Mouse (Mus musculus): ENCODE data around the gene Bcas1.

The Bcas1 gene

GRCm38 (mm10) chr2:170310988-170311359, 116.7 kb downstream of the Bcas1 start:
- no peak for TF ChIP-seq GATA4 (IDR thresholded peaks at IDR 0.05; ENCODE audit: insufficient replicate concordance, low read length)

DNA sequence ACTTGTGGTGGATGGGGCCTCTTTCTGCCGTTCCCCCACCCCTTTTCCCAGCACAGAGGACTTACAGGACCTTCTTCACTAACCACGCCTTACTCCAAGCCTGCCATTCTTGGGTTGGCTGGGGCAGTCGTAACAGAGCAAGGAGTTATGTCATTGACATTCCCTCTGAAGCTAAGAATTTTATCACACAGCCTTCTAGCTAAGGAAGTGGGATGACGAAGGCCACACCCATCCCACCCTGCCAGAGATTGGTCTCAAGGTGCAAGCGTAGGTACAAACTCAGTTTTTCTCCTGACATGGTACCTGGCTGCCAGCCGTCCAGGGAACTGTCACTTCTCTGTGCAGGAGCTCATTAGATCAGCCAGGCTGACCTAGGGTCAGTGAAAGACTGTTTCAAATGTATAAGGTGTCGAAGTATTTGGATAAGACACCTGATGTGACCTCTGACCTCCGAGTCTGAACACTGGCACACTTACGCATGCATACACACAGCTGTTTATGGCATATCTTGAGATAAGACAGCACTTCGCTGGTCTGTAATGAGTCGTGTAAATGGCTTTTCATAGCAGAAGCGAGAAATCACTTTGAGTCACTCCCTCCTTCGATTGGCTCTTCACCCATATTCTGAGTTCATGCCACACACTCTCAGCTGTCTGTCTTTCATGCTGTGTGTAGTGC, 117.2 kb downstream of the Bcas1 start:
- no peak for TF ChIP-seq GATA4 (IDR thresholded peaks at IDR 0.05; ENCODE audit: insufficient replicate concordance, low read length)

GRCm38 (mm10) chr2:170308966-170309365, 118.7 kb downstream of the Bcas1 start:
- no peak for TF ChIP-seq GATA4 (IDR thresholded peaks at IDR 0.05; ENCODE audit: insufficient replicate concordance, low read length)

- no peak for TF ChIP-seq GATA4 (IDR thresholded peaks at IDR 0.05; ENCODE audit: insufficient replicate concordance, low read length)
Measured at GRCm38 (mm10) chr2:170308033-170308820, 119.4 kb downstream of the Bcas1 start.

- TF ChIP-seq GATA4 (IDR thresholded peaks at IDR 0.05; ENCODE audit: insufficient replicate concordance, low read length), result no peak
Measured at GRCm38 (mm10) chr2:170307589-170308021, 120.0 kb downstream of the Bcas1 start.

- TF ChIP-seq GATA4 (IDR thresholded peaks at IDR 0.05; ENCODE audit: insufficient replicate concordance, low read length), result no peak
Measured at GRCm38 (mm10) chr2:170306637-170307320, 120.9 kb downstream of the Bcas1 start.

DNA sequence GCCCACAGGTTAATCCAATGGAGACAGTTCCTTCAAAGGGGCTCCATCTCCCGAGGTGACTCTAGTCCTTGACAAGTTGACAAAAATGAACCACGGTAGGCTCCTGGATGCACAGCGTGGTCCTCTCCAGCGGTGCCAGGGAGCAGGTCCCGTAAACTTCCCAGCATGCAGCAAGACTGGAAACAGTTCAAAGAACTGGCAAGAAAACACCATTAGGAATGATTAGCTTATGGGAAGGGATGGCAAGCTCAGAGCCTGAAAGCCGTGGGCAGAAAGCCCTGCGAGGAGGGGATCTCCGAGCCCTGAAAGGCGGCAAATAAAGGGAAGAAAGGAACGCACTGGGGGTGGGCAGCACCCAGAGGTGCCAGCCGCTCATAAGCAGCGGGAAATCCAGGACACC, 122.9 kb downstream of the Bcas1 start:
- no peak for TF ChIP-seq GATA4 (IDR thresholded peaks at IDR 0.05; ENCODE audit: insufficient replicate concordance, low read length)

DNA sequence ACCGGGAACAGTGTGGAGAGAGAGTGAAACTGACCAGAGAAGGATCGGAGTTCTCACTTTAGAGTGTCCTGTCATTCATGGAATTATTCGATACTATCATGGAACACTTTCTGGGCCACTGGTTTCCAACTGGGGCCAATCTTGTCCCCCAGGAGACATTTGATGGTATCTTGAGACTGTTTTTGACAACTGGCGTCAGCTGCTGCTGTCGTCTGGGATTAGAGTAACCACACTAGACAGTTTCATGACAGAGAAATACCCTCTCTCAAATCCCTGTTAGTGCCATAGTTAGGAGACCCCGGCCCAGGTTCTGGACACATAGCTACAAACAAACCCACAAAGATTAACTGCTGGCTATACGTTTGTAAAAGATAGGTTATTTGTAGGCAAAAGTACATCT, 124.0 kb downstream of the Bcas1 start:
- TF ChIP-seq GATA4 (IDR thresholded peaks at IDR 0.05; ENCODE audit: insufficient replicate concordance, low read length), result no peak

- TF ChIP-seq GATA4 (IDR thresholded peaks at IDR 0.05; ENCODE audit: insufficient replicate concordance, low read length), result no peak
Measured at GRCm38 (mm10) chr2:170302825-170303224, 124.8 kb downstream of the Bcas1 start.
